Mouse (Mus musculus) forelimb bud, embryonic 11.5 days (tissue): ENCODE results near the gene Crabp2.

Source experiments
- DNase-seq: peaks from one replicate; pipeline ENCODE4 v3.0.0-alpha.2; 2012; ENCODE audit warnings: low read depth, low spot score

Gene Crabp2

GRCm38 (mm10) chr3:87984094-87984493 is 35.6 kb downstream of the Crabp2 start:
- no peak for DNase-seq

- no peak for DNase-seq
Observed at GRCm38 (mm10) chr3:87985505-87986320, 37.2 kb downstream of the Crabp2 start.

- DNase-seq, result peak; percentile 98
Observed at GRCm38 (mm10) chr3:87986868-87987267, 38.4 kb downstream of the Crabp2 start.

GRCm38 (mm10) chr3:87987633-87988032 is 39.2 kb downstream of the Crabp2 start:
- DNase-seq, result peak; percentile 70

GRCm38 (mm10) chr3:87988068-87988467 is 39.6 kb downstream of the Crabp2 start:
- DNase-seq, result no peak

GRCm38 (mm10) chr3:87989935-87990334 is 41.5 kb downstream of the Crabp2 start:
- DNase-seq, result no peak

GRCm38 (mm10) chr3:87993436-87993835 is 45.0 kb downstream of the Crabp2 start:
- DNase-seq, result peak; percentile 74

GRCm38 (mm10) chr3:87995331-87995730 is 46.9 kb downstream of the Crabp2 start:
- no peak for DNase-seq

- DNase-seq, result no peak
Observed at GRCm38 (mm10) chr3:87996401-87996800, 47.9 kb downstream of the Crabp2 start.

GRCm38 (mm10) chr3:87996971-87997614 is 48.6 kb downstream of the Crabp2 start:
- no peak for DNase-seq

- DNase-seq, result no peak
Observed at GRCm38 (mm10) chr3:87998747-87999146, 50.3 kb downstream of the Crabp2 start.

GRCm38 (mm10) chr3:87999243-87999895 is 50.9 kb downstream of the Crabp2 start:
- no peak for DNase-seq

GRCm38 (mm10) chr3:88000181-88000580 is 51.7 kb downstream of the Crabp2 start, which contains the start of gene Bcan:
Gene Bcan, minus strand, starts transcription at chr3:88000230.
- no peak for DNase-seq

- no peak for DNase-seq
Observed at GRCm38 (mm10) chr3:88000816-88001595, 52.5 kb downstream of the Crabp2 start.

- no peak for DNase-seq
Observed at GRCm38 (mm10) chr3:88002291-88002976, 54.0 kb downstream of the Crabp2 start.
